Mouse (Mus musculus) liver, postnatal 0 days (tissue): ENCODE results near the gene Ctr9. TPM values are rescaled to one million over a fixed set of nuclear protein-coding genes. Genes with fewer than 3 reads are reported as not detected.

Source experiments
- ATAC-seq: fragments of 200-750 bp; cut with Nextera tagmentation; 2 replicates; pipeline ENCODE4 v1.8.0; 2017; ENCODE audit warnings: mild to moderate bottlenecking, moderate library complexity
- DNase-seq: peaks from one replicate; pipeline ENCODE4 v3.0.0-alpha.2; 2016
- H3K27ac ChIP-seq: fragments of 300-500 bp; sonication (generic); 2 replicates; pipeline ENCODE4 v1.5.1; 2014; ENCODE audit warnings: antibody characterized with exemption, moderate library complexity, mild to moderate bottlenecking, low read depth
- H3K27me3 ChIP-seq: fragments of 300-500 bp; sonication (generic); 2 replicates; pipeline ENCODE4 v1.6.1; 2014; ENCODE audit warnings: low read length, control low read depth, mixed read lengths; ENCODE audit not compliant: insufficient read depth
- H3K36me3 ChIP-seq: fragments of 300-500 bp; sonication (generic); replicated peaks from 2 replicates; pipeline ENCODE4 v1.6.1; 2014; ENCODE audit warnings: mild to moderate bottlenecking, control low read depth, low read length, moderate library complexity, mixed read lengths; ENCODE audit not compliant: insufficient read depth
- H3K4me1 ChIP-seq: fragments of 300-500 bp; sonication (generic); 2 replicates; pipeline ENCODE4 v1.6.1; 2014; ENCODE audit warnings: antibody characterized with exemption, mild to moderate bottlenecking, control low read depth; ENCODE audit not compliant: insufficient read depth
- H3K4me2 ChIP-seq: fragments of 300-500 bp; sonication (generic); 2 replicates; pipeline ENCODE4 v1.6.1; 2014; ENCODE audit warnings: low read depth, mild to moderate bottlenecking, low read length, moderate library complexity, mixed read lengths
- H3K4me3 ChIP-seq: fragments of 300-500 bp; sonication (generic); 2 replicates; pipeline ENCODE4 v1.5.1; 2014; ENCODE audit warnings: low read depth, low read length
- H3K9ac ChIP-seq: fragments of 300-500 bp; sonication (generic); replicated peaks from 2 replicates; pipeline ENCODE4 v1.6.1; 2014; ENCODE audit warnings: mild to moderate bottlenecking, moderate library complexity
- H3K9me3 ChIP-seq: fragments of 300-500 bp; sonication (generic); 2 replicates; pipeline ENCODE4 v1.6.1; 2016; ENCODE audit warnings: mild to moderate bottlenecking, control low read depth, low read length, mixed read lengths
- CTCF ChIP-seq: sonication (generic); IDR thresholded peaks from 2 replicates; pipeline ENCODE4 v1.5.1; 2016; ENCODE audit warnings: antibody characterized with exemption, low read depth
- EP300 ChIP-seq: IDR thresholded peaks from 2 replicates; pipeline ENCODE4 v1.6.1; 2016; ENCODE audit warnings: antibody characterized with exemption, low read depth, mild to moderate bottlenecking
- WGBS: fragments of 180-500 bp; shearing (Covaris S2); extraction: QIAGEN DNeasy Blood & Tissue Kit; methylation state at CpG from one replicate; pipeline ENCODE4 v1.1.7; 2014; ENCODE audit not compliant: insufficient replicate concordance; 5-methylcytosine and 5-hydroxymethylcytosine counted together
- polyA plus RNA-seq: library from polyadenylated mRNA; unstranded; fragments of >200 nt; fragmentation: Nextera tagmentation; extraction: Ambion mirVana; gene quantifications from 2 replicates; pipeline ENCODE4 v1.2.1, GENCODE M21; 2015

Gene Ctr9
- polyA plus RNA-seq, 1 experiment from 2014 or later: 16.8 TPM

DNA sequence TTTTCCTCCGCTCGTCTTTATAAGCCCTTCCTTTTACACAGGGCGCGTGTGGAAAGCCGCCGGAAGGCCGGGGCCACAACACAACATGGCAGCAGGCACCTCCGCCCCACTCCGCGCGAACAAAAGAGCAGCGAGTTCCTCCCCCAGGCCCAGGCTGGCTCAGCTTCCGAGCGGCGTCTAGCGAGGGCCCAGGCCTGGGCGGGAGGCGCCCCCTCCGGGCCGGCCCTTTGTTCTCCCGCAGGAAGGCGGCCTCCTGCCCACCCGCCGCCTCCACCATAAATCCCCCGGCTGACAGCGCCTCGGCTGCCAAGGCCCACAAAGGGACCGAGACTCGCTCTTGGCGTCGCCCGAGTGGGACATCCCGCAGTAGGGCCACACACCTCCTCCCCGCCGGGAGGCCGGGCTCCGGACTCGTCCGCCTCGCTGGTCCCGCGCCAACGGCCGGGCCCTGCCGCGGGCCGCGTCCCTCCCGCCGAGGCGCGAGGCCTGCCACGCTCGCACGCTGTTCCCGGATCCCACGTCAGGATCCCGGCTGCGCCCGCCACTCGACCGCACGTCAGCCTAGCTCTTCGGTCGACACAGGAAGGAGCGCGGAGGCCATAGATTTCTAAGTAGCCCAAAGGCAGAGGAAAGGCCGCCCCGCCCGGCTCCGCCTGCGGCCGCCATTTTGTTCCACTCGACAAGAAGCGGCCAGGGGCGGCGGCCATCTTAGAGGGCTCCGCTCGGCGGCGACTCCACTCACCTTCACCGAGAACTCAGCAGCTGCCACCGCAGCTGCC lies 53.5 kb downstream of the Ctr9 start:
- TF ChIP-seq CTCF (peak; percentile 30), EP300 (no peak)
- Histone ChIP-seq H3K9me3 (no peaks in the 10 kb centered on the region), H3K36me3 (peaks cover 39% of the 10 kb centered on the region), H3K4me2 (peak overlapping the region; percentile 71), H3K27ac (peak overlapping the region; percentile 100), H3K4me1 (peaks cover 21% of the 10 kb centered on the region), H3K4me3 (peak overlapping the region; percentile 100), H3K9ac (peak overlapping the region; percentile 100), H3K27me3 (no peaks in the 10 kb centered on the region)
- ATAC-seq (peak; percentile 77), DNase-seq (peak; percentile 91)
- WGBS: under 1% methylated on average over 75 of the region's 83 CpGs

DNA sequence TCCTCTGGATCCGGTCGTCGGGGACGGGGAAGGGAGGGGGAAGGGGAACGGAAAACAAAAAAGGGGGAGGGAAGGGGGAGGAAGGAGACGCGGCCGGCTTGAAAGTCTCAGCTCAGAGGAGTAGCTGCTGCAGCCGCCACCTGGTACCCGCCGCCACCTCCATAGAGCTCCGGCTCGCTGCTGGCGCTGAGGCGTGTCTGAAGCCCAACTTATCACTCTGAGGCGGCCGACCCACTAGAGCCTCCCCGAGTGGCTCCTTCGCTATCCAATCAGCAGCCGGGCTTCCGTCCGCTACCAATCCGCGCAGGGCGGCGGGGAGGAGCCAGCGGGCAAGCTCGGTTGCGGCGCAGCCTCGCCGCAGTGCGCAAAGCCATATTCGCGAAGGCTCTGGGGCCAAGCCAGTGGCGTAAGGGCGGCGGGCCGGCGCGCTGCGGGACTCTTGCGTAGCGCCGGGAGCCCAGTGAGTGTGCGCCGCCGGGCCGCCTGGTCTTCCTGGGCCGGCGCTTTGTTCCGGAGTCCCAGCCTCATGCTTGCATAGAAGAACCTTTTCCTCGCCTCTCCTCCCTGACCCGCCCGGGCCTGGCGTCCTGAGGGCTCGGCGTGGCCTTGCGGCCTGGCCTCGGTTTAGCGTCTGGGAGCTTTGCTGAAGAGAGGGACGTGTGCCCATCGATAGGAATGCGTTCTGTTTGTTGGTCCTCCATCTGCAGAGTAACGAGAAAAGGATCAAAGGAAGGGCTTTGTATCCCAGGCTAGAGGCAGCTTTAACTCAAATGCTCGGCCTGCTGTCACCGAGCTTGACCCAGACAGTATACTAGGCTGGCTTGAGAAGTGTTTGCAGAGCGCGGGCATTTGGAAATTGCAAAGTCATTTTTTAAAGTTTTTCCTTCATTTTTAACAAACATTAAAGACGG lies 54.3 kb downstream of the Ctr9 start, which contains the start of gene Eif4g2:
Eif4g2 (minus strand) TSS at position 209 of the 911 bp plus-strand sequence.
- H3K9me3 ChIP-seq: no peaks in the 10 kb centered on the region
- peak; percentile 95 for ATAC-seq
- peaks cover 21% of the 10 kb centered on the region for H3K4me1 ChIP-seq
- TF ChIP-seq EP300: peak; percentile 11; the same call in 1 of the 2 replicates
- TF ChIP-seq CTCF: no peak
- peak within 1 kb of the TSS; percentile 100 for H3K9ac ChIP-seq
- under 1% methylated on average over 61 of the region's 70 CpGs for WGBS
- peak within 1 kb of the TSS; percentile 100 for H3K27ac ChIP-seq
- H3K27me3 ChIP-seq: no peaks in the 10 kb centered on the region
- peak within 1 kb of the TSS; percentile 77 for H3K4me2 ChIP-seq
- peaks cover 31% of the 10 kb centered on the region for H3K36me3 ChIP-seq
- peak within 1 kb of the TSS; percentile 100 for H3K4me3 ChIP-seq
- peak; percentile 99 for DNase-seq

DNA sequence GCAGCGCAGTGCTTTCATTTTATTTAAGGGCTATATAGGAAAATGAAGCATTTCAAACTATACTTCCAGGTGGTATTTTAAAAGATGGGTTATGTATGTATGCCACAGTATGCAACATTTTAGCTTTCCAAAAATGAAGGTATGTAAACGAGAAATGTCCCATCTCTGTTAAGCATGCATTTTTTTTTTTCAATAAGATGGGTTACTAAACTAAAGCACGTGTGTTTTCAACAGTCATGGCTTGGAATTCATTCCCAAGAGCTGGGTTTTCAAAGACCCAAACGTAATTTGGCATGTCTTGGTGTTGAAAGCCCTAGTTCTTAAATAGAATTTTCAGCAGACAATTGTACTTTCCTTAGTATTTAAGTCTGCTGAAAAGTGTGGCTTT lies 55.0 kb downstream of the Ctr9 start:
- peak overlapping the region; percentile 100 for H3K4me3 ChIP-seq
- H3K9me3 ChIP-seq: no peaks in the 10 kb centered on the region
- H3K4me2 ChIP-seq: peak overlapping the region; percentile 77
- 10% methylated on average over 4 of the region's 4 CpGs for WGBS
- H3K9ac ChIP-seq: peak overlapping the region; percentile 100
- DNase-seq: no peak
- no peaks in the 10 kb centered on the region for H3K27me3 ChIP-seq
- peaks cover 21% of the 10 kb centered on the region for H3K4me1 ChIP-seq
- H3K27ac ChIP-seq: peak overlapping the region; percentile 100
- peaks cover 25% of the 10 kb centered on the region for H3K36me3 ChIP-seq
- TF ChIP-seq EP300: no peak
- TF ChIP-seq CTCF: no peak
- no peak for ATAC-seq

DNA sequence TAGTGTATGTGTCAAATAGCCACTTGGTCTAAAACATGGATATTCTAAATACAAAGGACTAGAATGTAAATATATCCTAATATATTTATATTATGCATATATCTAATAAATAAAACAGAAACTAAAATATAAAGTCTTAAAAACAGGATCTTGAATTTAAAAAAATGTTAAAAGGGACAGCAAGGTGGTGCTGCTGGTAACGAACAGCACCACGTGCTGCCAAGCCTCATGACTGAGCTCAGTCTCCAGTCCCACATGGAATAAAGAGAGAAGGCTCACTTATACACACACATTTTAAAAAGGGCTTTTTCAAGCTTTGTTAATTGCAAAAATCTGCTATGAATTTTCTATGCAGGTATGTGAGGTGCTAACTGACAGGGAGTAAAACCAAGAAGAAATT lies 55.7 kb downstream of the Ctr9 start:
- DNase-seq (no peak), ATAC-seq (no peak)
- Histone ChIP-seq H3K36me3 (peaks cover 18% of the 10 kb centered on the region), H3K4me1 (peaks cover 21% of the 10 kb centered on the region), H3K27me3 (no peaks in the 10 kb centered on the region), H3K4me3 (no peak overlapping the region), H3K4me2 (no peak overlapping the region), H3K9ac (no peak overlapping the region), H3K27ac (no peak overlapping the region), H3K9me3 (no peaks in the 10 kb centered on the region)
- WGBS: 50% methylated on average over 2 of the region's 2 CpGs
- no peak for TF ChIP-seq EP300
- TF ChIP-seq CTCF: no peak

DNA sequence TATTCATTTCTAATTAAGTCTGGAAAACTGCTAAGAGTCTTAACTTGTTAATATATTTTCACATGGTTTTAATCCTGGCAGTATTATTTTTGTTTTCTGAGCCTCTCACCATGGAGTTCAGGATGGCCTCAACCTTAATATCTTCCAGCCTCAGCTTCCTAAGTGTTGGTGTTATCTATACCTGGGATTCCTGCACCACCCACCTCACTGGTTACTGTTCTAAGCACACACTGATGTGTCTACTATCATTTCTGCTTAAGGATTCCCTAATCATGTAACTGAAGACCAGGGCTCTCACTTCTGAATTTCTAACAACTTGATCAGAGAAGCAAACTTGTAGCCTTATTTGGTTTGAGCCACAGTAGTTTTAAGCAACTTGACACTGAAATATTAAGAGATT lies 56.4 kb downstream of the Ctr9 start:
- Histone ChIP-seq H3K36me3 (peaks cover 11% of the 10 kb centered on the region), H3K27ac (no peak overlapping the region), H3K4me3 (no peak overlapping the region), H3K4me1 (peaks cover 16% of the 10 kb centered on the region), H3K9me3 (no peaks in the 10 kb centered on the region), H3K27me3 (no peaks in the 10 kb centered on the region), H3K4me2 (peak overlapping the region; percentile 42), H3K9ac (no peak overlapping the region)
- no peak for DNase-seq
- no peak for ATAC-seq
- TF ChIP-seq CTCF (no peak), EP300 (peak; percentile 14; the same call in 1 of the 2 replicates)

DNA sequence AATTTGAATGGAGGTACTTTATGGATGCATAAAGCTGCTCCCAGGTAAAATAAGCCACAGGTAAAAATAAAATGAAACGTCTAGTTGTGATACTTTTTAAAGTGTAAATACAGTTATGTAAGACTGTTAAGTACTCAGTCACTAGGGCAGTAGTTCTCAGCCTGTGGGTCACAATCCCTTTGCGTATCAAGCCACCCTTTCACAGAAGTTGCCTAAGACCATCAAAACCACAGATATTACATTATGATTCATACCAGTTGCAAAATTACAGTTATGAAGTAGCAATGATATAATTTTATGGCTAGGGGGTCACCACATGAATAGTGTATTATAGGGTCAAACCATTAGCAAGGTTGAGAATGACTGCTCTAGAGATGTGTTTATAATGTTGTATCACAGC lies 66.4 kb downstream of the Ctr9 start:
- Histone ChIP-seq H3K27me3 (no peaks in the 10 kb centered on the region), H3K9me3 (no peaks in the 10 kb centered on the region), H3K27ac (no peak overlapping the region), H3K9ac (no peak overlapping the region), H3K4me3 (no peak overlapping the region), H3K36me3 (no peaks in the 10 kb centered on the region), H3K4me2 (no peak overlapping the region), H3K4me1 (no peaks in the 10 kb centered on the region)
- DNase-seq (no peak), ATAC-seq (no peak)
- TF ChIP-seq EP300 (no peak), CTCF (no peak)
- WGBS: 58% methylated on average over 2 of the region's 2 CpGs
